Mouse (Mus musculus) spleen, adult 2 months (tissue): ENCODE results near the gene Prkcsh.

ENCODE experiments used
- CTCF ChIP-seq: fragments of 200-500 bp; IDR thresholded peaks from 2 replicates; pipeline ENCODE4 v1.5.1; 2011; ENCODE audit warnings: mild to moderate bottlenecking, inconsistent platforms; ENCODE audit not compliant: insufficient read depth, insufficient read length, insufficient replicate concordance; ENCODE audit errors: extremely low read depth
- POLR2A ChIP-seq: fragments of 200-500 bp; IDR thresholded peaks from 2 replicates; pipeline ENCODE4 v1.6.1; 2011; ENCODE audit warnings: low read depth, low read length, inconsistent platforms

DNA sequence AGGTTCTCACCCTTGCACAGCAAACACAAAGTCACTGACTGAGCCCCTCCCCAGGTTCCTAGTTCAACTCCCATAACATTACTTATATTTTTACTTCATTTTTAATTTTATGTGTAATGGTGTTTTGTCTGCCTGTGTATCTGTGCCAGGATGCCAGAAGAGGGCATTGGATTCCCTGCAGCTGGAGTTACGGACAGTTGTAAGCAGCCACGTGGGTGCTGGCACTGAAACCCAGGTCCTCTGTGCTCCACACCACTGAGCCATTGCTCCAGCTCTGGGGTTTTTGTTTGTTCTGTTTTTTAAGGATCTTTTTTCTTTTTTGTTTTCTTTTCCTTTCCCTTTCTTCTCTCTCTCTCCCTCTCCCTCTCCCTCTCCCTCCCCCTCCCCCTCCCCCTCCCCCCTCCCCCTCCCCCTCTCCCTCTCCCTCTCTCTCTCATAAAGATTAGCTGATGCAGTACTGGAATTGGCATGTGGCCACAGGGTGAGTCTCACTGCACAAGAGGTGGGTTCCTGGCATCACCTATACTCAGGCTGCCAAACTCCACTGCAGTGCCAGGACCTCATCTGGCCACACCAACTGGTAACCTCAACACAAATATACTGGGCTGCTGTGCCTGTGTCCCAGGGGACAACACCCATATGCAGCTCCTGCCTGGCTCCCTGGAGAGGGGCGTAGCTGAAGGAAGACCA lies 6.3 kb upstream of the Prkcsh start:
- TF ChIP-seq CTCF (no peak), POLR2A (no peak)
